Mouse (Mus musculus): ENCODE results near the gene Adgrl4.

DNA sequence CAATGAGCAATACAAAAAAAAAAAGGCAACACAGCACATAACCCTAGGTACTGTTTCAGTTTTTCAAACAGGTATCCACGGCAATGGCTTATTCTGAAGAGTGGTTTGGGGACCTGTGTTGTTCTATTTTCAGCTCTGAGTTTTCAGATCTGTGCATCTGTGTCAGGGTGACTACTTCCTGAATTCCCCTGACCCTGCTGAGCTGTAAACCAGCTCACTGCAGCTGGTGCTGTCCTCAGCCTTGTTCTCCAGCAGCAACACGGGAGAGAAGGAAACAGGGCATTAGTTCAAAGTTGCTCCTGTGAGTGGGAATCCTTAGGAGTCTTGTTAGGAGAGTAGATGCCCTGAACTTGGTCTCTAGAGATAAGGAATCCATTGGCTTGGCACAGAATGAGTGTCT is 119.4 kb downstream of the Adgrl4 start:
- TF ChIP-seq TCF12 (IDR thresholded peaks at IDR 0.05; ENCODE audit: insufficient read depth, poor library complexity, severe bottlenecking) (no peak), CEBPB (IDR thresholded peaks at IDR 0.05; ENCODE audit: insufficient read depth, poor library complexity, severe bottlenecking) (no peak), POLR2A (IDR thresholded peaks at IDR 0.05; ENCODE audit: insufficient read length, low read depth) (no peak), MAX (IDR thresholded peaks at IDR 0.05; ENCODE audit: low read depth) (no peak), MYOG (IDR thresholded peaks at IDR 0.05; ENCODE audit: control insufficient read depth in 1 of 3, insufficient read depth in 1 of 3, insufficient read length in 2 of 3, low read depth in 2 of 3) (no peak), E2F4 (IDR thresholded peaks at IDR 0.05; ENCODE audit: insufficient read depth) (no peak), POLR2AphosphoS2 (IDR thresholded peaks at IDR 0.05; ENCODE audit: insufficient read length, low read depth) (no peak)
